In the genomic region with DNA sequence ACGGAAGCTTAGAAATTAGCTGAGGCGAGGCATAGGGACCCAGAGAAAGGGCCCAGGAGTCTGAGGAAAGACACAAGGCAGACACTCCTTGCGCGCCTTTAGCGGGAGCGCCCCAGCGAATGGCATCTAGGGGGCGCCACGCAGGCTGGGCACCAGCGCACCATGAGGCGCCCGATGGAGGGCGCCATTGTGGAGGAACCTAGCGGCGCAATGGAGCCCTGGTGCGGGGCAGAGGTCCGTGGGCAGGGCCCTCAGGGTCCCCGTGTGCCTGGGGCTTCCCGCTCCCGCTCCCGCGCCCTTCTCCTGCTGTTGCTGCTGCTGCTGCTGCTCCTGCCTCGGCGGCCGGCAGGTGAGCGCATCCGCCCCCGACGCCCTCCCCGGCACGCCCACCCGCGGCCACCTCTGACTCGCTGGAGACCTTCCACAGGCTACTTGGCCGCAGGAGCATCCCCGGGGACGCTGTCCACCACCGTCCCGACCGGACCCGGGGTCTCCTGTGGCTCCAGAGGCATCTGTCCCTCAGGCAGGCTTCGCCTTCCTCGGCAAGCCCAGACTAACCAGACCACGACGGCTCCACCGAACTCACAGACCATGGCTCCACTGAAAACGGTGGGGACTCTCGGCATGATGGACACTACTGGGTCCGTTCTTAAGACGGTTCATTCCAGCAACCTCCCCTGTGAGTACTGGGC, we compare ENCODE assay signal across 8 mouse cellular contexts. TPM values are rescaled to one million over a fixed set of nuclear protein-coding genes. Genes with fewer than 3 reads are reported as not detected.
DNase-seq lines count a peak whose midpoint lies in the region; ATAC-seq and TF ChIP-seq lines count a peak whose summit lies in the region.

TSS of gene Prss50 (plus strand) at position 187 of the 692 bp plus-strand sequence.

- DNase-seq in kidney, postnatal 10 days: no peak
- DNase-seq in embryo, embryonic 11 days: peak; percentile 72
- DNase-seq in hindbrain, postnatal 0 days (ENCODE audit: low spot score): peak; percentile 52
- peak; percentile 31 for DNase-seq in midbrain, embryonic 14.5 days
- DNase-seq in cerebellum, postnatal 25 days: no peak
- DNase-seq in ovary, postnatal 14 days (ENCODE audit: low spot score): no peak
- DNase-seq in layer of hippocampus, postnatal 25 days (ENCODE audit: extremely low spot score in 1 of 2, low spot score in 1 of 2): no peak

- H3K4me1 ChIP-seq in kidney, embryonic 15.5 days: peaks cover 8% of the 10 kb centered on the region
- no peaks in the 10 kb centered on the region for H3K4me1 ChIP-seq in hindbrain, postnatal 0 days (ENCODE audit: insufficient read depth, low read length)
- no peaks in the 10 kb centered on the region for H3K4me1 ChIP-seq in midbrain, embryonic 14.5 days (ENCODE audit: control insufficient read depth, insufficient read depth, low read length)

- peak; percentile 61 for TF ChIP-seq CTCF in hindbrain, postnatal 0 days (IDR thresholded peaks at IDR 0.05; ENCODE audit: low read depth)

- no peaks in the 10 kb centered on the region for H3K9me3 ChIP-seq in kidney, embryonic 15.5 days (replicated peaks)
- H3K9me3 ChIP-seq in hindbrain, postnatal 0 days (ENCODE audit: low read length): no peaks in the 10 kb centered on the region
- no peaks in the 10 kb centered on the region for H3K9me3 ChIP-seq in midbrain, embryonic 14.5 days (ENCODE audit: control insufficient read depth, low read length)

- 12% methylated on average over 50 of the region's 50 CpGs for WGBS in kidney, embryonic 15.5 days
- 10% methylated on average over 43 of the region's 50 CpGs for WGBS in hindbrain, postnatal 0 days
- 7% methylated on average over 50 of the region's 50 CpGs for WGBS in midbrain, embryonic 14.5 days

- H3K4me2 ChIP-seq in kidney, embryonic 15.5 days: peak within 1 kb of the TSS; percentile 72
- H3K4me2 ChIP-seq in hindbrain, postnatal 0 days (ENCODE audit: low read depth, low read length): peak within 1 kb of the TSS; percentile 52
- peak within 1 kb of the TSS; percentile 47 for H3K4me2 ChIP-seq in midbrain, embryonic 14.5 days (ENCODE audit: low read length)

- no peaks in the 10 kb centered on the region for H3K36me3 ChIP-seq in kidney, embryonic 15.5 days
- H3K36me3 ChIP-seq in hindbrain, postnatal 0 days (ENCODE audit: insufficient read depth, low read length): no peaks in the 10 kb centered on the region
- H3K36me3 ChIP-seq in midbrain, embryonic 14.5 days (ENCODE audit: control insufficient read depth, insufficient read depth, low read length): no peaks in the 10 kb centered on the region

- ATAC-seq in kidney, embryonic 15.5 days (replicated peaks; ENCODE audit: low FRiP score): 0 out of 2 replicates have a peak, but pooled peaks have one; percentile 24
- ATAC-seq in hindbrain, postnatal 0 days: 0 out of 2 replicates have a peak, but pooled peaks have one; percentile 18
- no peak for ATAC-seq in midbrain, embryonic 14.5 days (ENCODE audit: low FRiP score, low TSS enrichment)

- peaks cover 18% of the 10 kb centered on the region for H3K27me3 ChIP-seq in kidney, embryonic 15.5 days
- no peaks in the 10 kb centered on the region for H3K27me3 ChIP-seq in hindbrain, postnatal 0 days (ENCODE audit: insufficient read depth, low read length)
- H3K27me3 ChIP-seq in midbrain, embryonic 14.5 days (ENCODE audit: control insufficient read depth, insufficient read depth, low read length): peaks cover 5% of the 10 kb centered on the region; the same call in 1 of the 2 replicates

- H3K9ac ChIP-seq in kidney, embryonic 15.5 days: peak within 1 kb of the TSS; percentile 5; the same call in 1 of the 2 replicates
- H3K9ac ChIP-seq in hindbrain, postnatal 0 days (replicated peaks; ENCODE audit: low read length): no peak within 1 kb of the TSS; the same call in 1 of the 2 replicates
- no peak within 1 kb of the TSS for H3K9ac ChIP-seq in midbrain, embryonic 14.5 days (replicated peaks; ENCODE audit: low read length)

- peak within 1 kb of the TSS; percentile 41 for H3K4me3 ChIP-seq in kidney, embryonic 15.5 days (replicated peaks)
- H3K4me3 ChIP-seq in hindbrain, postnatal 0 days (ENCODE audit: low read length): peak within 1 kb of the TSS; percentile 24
- H3K4me3 ChIP-seq in midbrain, embryonic 14.5 days (replicated peaks; ENCODE audit: low read depth, low read length): peak within 1 kb of the TSS; percentile 18

- H3K27ac ChIP-seq in kidney, embryonic 15.5 days: no peak within 1 kb of the TSS
- H3K27ac ChIP-seq in hindbrain, postnatal 0 days: no peak within 1 kb of the TSS
- no peak within 1 kb of the TSS for H3K27ac ChIP-seq in midbrain, embryonic 14.5 days (replicated peaks; ENCODE audit: low read depth, low read length)

RNA-seq across cellular contexts. Expression of gene Prss50, which starts in this region (rescaled TPM):
- 0.40 and 0.90 TPM in 2 replicates for polyA plus RNA-seq in kidney, embryonic 15.5 days (2015; fragmentation: Nextera tagmentation; extraction: Ambion mirVana)
- total RNA-seq in hindbrain, postnatal 0 days (2014; rRNA removed): 1.2 TPM in 2 replicates
- polyA plus RNA-seq in hindbrain, postnatal 0 days (2015; fragmentation: Nextera tagmentation; extraction: Ambion mirVana): 1.4 and 1.7 TPM in 2 replicates
- 0.24 and 0.34 TPM in 2 replicates for polyA plus RNA-seq in midbrain, embryonic 14.5 days (2014; fragmentation: Nextera tagmentation; extraction: Ambion mirVana)
- total RNA-seq in layer of hippocampus, postnatal 25 days (2021): under 1 TPM; 0.54 to 0.80 TPM

Comparison
In these comparisons a context has a peak if more than half of its experiments do, and no peak if none do; other contexts are left out.
1. Peak in ATAC-seq, H3K4me3 ChIP-seq, H3K9ac ChIP-seq and H3K4me2 ChIP-seq in kidney, embryonic 15.5 days; RNA of the gene not detected or under 1 TPM.
2. Peak in DNase-seq, H3K4me3 ChIP-seq and H3K4me2 ChIP-seq in midbrain, embryonic 14.5 days; RNA of the gene not detected or under 1 TPM.
3. DNase-seq: peak in embryo, embryonic 11 days (single experiment) and hindbrain, postnatal 0 days (single experiment); none in kidney, postnatal 10 days (single experiment), cerebellum, postnatal 25 days (0 of 2), ovary, postnatal 14 days (single experiment) and layer of hippocampus, postnatal 25 days (0 of 2).
4. Peak in every context shown above with its lines, with median percentiles within 50 percentile points of each other: H3K4me2 ChIP-seq and H3K4me3 ChIP-seq.